Mouse (Mus musculus) spleen, postnatal 36 days (tissue): ENCODE results near the gene Tmem198.

Source experiments
- DNase-seq, 2 experiments: peaks; one replicate each; pipeline ENCODE4 v3.0.0; 2022; ENCODE audit warnings: low spot score in 2 of 2, mixed read lengths in 1 of 2

The Tmem198 gene

GRCm38 (mm10) chr1:75455433-75455832 lies 23.9 kb upstream of the Tmem198 start:
- DNase-seq, result no peak

DNA sequence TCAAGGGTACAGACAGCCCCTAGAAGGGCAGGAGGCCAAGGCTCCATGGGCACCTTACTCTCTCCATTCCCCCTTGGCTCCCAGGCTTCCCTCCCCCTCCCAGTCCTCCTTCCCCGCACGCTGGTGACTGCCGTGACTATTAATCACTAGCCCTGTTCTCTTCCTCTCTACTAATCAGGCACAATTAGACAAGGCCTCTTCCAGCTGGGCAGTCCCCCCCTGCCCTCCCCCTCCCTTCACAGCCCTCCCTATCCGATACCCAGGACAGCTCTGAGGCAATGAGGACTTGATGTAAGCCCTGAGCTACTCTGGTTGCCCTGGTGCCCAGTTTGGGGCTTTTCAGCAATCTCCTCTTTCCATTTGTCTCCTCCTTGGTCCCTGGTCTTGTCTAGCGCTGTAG lies 23.4 kb upstream of the Tmem198 start:
- no peak for DNase-seq

GRCm38 (mm10) chr1:75456746-75457564 lies 22.4 kb upstream of the Tmem198 start:
- no peak for DNase-seq

DNA sequence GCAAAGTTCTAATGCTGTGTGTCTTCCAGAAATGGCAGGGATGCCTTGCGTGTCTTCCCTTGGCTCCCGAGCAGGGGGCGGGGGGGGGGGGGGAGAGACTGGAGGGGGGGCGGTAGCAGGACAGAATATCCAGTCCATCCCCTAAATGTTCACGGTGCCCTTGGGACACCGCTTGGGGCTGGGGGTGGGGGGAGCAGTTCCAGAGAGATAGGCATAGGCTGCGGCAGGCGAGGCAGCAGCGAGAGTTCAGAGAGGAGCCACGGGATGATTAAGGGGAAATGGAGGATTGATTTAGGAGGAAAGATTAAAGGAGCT lies 21.7 kb upstream of the Tmem198 start:
- no peak for DNase-seq

DNA sequence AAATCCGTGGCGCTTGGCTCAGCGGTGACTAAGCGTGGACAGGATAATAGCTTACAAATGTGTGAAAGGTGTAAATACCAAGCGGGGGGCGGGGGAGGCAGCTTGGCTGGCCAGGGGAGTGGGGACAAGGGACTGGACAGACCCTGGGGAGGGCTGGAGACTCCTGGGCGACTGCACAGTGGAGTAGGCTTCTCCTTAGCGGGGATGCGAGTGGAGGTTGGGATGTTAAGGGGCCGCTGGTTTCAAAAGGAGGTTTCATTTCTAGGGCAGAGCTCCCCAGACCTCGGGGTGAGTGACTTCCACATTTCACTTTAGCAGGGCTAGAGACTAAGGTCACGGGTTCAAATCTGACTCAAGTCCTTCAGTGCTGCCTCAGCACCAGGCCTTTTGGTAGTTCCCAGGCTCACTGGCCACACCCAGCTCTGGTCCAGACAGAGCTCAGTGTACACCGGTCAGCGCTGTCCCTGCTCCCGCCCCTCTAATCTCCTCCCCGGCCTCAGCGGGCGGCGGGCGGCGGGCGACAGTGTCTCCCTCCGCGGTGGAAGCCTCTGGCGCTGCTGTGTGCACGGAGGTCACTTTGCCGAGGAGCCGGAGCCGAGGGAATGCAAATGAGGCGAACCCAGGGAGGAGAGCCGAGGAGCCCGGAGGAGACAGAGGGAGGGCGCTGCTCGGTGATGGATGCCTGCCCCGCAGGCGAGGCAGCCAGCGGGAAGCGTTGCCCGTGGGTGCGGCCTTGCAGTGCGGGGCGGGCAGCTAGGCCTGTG lies 21.1 kb upstream of the Tmem198 start:
- no peak for DNase-seq

DNA sequence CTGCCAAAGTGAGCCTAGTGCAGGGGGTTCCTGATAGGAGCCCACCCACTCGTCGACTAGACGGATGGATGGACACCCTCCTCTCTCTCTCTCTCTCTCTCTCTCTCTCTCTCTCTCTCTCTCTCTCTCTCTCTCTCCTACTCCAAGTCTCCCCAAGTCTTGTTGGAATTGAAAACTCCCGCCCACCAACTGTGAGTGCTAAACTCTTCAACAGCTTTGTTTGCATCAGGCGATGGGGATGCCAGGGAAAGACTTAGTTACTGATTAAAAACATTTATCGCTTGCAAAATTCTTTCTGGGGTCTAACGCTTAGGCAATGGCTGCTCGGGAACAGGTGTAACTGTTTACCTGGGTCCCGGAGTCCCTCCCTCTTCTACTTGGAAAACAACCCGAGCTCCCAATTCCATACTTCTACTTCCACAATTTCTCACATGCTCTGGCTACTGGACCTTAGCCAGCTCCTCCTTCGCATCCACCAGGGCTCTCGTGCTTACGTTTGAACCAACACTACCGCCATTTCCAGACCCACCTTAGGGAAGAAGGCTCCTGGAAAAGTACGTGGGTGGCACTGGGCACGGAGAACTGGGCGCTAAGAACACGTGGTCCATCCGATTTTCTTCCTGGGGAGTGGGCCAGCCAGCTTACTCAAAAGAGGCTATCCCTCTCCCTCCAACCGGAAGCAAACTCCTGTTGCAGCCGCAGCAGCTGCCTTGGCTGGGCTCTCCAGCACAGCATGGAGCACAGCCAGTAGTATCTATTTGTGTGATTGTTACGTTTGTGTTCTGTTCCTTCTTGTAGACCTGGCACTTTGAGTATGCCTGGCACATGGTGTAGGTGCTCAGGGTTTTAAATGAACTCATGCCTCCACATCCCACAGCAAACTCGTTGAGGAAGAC lies 20.3 kb upstream of the Tmem198 start:
- no peak for DNase-seq

GRCm38 (mm10) chr1:75460297-75460696 lies 19.0 kb upstream of the Tmem198 start:
- DNase-seq, result no peak

DNA sequence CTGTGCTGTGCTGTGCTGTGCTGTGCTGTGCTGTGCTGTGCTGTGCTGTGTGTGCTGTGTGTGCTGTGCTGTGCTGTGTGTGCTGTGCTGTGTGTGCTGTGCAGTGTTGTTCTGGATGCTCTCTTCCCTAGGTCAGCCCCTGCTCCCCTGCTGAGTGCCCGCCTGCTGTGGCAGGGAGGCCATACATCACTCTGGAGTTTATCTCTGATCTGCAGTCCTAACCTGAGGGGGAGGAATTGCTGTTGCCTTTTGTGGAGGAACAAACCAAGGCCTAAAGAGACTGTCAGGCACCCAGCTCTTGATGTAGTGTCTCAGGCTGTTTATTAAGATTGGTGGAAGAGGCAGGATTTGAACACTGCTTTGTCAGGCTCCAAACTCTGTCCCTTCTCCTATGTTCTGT lies 16.7 kb upstream of the Tmem198 start:
- no peak for DNase-seq

- DNase-seq, result no peak
These were observed 15.6 kb upstream of the Tmem198 start for GRCm38 (mm10) chr1:75463652-75464204.

- DNase-seq, result peak; percentile 42 to 58
These were observed 12.0 kb upstream of the Tmem198 start for GRCm38 (mm10) chr1:75467215-75467927.

DNA sequence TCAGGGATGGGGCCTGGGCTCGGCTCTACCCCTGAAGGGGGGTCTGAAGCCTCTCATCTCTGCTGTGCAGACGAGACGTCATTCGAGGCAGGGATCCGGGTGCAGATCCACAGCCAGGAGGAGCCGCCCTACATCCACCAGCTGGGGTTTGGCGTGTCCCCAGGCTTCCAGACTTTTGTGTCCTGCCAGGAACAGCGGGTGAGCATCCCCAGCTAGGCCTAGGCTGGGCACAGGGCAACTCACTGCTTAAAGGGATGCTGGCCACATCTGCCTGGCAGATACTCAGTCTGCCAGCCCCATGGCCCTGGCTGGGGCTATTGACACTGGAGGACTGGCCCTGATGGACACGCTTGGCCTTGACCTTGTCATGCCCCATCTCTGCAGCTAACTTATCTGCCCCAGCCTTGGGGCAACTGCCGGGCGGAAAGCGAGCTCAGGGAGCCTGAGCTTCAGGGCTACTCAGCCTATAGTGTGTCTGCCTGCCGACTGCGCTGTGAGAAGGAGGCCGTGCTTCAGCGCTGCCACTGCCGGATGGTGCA lies 10.0 kb upstream of the Tmem198 start:
- DNase-seq, result no peak

DNA sequence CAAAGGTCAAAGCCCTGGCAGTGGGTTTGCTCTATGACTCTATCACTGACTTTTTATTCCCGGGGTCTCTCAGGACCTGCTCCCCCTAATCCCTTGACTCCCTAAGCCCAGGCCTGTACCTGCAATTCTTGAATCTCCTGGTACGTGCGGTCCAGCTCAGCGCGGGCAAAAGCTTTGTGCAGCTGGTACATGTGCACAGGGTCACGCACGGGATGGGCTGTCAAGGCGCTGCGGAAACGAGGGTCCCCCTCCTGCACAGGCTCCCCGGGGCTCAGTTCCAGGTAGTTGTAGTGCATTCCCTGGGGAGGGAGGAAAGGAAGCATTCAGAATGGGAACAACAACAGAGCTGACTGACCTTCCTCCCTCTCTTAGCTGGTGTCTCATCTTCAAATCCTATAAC lies 2.9 kb upstream of the Tmem198 start:
- no peak for DNase-seq

DNA sequence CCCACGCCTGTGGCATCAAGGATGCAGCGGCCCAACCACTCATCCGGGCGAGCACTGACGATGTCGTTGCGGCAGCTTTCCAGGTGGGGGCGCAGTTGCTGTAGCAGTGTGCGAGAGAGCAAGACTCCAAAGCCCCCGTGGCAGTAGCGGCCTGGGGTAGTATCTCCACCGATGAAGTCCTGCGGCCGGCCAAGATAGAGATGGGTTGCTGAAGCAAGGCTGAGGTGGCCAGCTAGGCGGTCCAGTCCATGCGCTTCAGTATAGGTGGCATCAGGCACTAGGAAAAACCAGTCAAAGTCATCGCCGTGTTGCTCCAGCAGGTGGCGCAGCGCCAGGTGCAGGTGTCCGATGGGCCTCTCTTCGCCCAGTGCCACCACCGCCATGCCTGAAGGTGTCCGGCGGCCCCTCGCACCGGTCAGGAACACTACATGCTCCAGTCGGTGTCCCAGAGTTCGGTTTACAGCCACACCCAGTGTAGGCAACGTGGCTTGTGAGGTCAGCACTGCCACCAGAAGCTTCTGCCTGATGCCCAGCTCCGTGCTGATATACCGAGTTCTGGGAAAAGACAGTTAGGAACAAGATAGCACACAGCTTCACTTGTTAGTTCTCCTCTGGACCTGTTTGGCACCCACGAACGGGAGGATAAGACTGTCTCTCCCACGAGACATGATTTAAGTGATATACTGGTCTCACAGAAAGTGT lies 1.9 kb upstream of the Tmem198 start:
- DNase-seq, result peak; percentile 73 to 78

DNA sequence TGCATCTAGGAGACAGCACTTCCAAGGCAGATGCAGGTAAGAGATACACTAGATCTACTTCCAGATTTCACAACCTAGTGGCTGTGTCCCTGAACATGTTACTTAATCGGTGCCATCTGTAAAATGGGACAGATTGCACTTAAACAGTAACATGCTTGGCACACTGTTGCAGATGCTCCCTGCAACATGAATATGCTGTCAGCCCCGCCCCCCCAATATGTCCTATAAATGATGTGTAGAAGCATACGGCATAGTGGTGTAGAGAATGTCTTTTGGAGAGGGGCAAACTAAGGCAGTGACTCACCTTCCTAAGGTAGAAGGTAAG lies 1.4 kb upstream of the Tmem198 start:
- no peak for DNase-seq

DNA sequence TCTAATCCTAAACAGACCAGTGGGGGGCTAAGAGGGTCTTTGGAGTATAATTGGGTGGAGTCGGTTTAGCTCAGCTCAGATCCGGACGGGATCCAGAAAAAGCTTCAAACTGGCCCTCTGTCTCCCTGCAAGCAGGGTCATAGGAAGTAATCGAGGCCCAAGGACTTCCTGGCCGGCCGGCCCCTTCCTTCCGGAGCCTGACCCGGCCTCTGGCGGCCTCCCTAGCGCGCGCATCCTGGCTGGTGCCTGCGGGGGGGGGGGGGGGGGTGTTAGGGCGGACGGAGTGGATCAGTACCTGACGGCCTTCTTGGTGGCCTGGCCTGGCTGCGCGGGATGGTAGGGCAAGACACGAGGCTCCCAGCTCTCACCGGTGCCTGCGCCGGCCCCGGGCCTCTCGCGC lies 835 bp upstream of the Tmem198 start:
- DNase-seq, result peak; percentile 32

GRCm38 (mm10) chr1:75479635-75479989 lies 280 bp downstream of the Tmem198 start:
- DNase-seq, result no peak

DNA sequence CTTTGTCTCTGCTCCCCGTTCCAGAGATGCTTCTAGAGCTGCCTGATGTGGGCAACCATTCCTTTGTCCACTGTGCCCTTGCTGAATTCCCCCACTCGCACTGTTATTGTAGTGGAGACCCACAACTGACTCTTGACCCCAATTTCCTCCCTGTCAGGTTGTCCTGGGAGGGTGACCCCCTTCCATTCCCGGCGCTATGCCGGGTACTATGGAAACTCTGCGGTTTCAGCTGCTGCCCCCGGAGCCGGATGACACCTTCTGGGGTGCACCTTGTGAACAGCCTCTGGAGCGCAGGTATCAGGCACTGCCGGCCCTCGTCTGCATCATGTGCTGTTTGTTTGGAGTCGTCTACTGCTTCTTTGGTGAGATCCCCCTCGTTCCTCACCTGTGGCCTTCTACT lies 704 bp downstream of the Tmem198 start:
- no peak for DNase-seq

GRCm38 (mm10) chr1:75480735-75481134 lies 1.4 kb downstream of the Tmem198 start:
- DNase-seq, result no peak

DNA sequence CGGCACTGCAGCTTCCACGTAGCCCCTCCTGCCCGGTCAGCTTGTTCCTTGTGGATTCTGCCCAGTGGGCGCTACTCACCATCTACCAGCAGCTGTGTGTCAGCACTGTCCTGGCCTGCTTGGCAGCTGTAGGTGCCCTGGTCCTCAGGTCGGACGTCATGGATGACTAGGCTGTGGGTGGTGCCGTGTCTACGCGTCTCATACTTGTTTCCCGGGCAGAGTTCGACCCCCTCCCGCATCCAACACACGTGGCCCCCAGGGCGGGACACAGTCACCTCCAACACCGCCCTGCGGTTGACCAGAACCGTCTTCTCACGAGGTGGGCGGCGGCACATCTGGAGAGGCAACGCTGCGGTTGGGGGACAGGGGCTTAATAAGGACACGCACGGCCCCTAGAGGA lies 7.2 kb downstream of the Tmem198 start:
- DNase-seq, result no peak

DNA sequence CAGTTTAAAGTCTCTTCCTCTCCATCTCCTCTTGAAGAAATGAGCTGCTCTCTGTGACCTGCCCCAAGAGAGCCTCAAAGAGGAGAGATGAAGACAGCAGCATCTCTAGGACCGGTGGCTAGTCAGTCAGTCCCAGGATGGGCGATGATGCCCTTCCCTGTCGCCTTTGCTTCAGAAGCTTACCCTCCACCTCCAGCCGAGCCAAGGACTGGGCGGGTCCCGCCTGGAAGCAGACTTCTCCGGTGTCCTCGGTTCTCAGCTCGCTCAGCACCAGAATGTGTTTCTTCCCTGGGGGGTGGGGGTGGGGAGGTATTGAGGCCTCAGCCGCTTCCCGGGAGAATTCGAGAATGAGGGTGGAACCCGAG lies 7.7 kb downstream of the Tmem198 start:
- no peak for DNase-seq
